Mouse (Mus musculus) stomach, embryonic 14.5 days (tissue): ENCODE data around the gene Rnf224. TPM values are rescaled to one million over a fixed set of nuclear protein-coding genes. Genes with fewer than 3 reads are reported as not detected.

Source experiments
- ATAC-seq: fragments of 200-750 bp; cut with Nextera tagmentation; 2 replicates; pipeline ENCODE4 v1.8.0; 2017; ENCODE audit warnings: low read depth, moderate TSS enrichment; ENCODE audit not compliant: insufficient number of reproducible peaks, insufficient read depth, low FRiP score
- H3K27ac ChIP-seq: fragments of 300-500 bp; sonication (generic); 2 replicates; pipeline ENCODE4 v1.5.1; 2014; ENCODE audit warnings: mild to moderate bottlenecking, low read length, moderate library complexity, mixed read lengths
- H3K27me3 ChIP-seq: fragments of 300-500 bp; sonication (generic); 2 replicates; pipeline ENCODE4 v1.6.1; 2014; ENCODE audit warnings: low read length, control low read depth, mixed read lengths; ENCODE audit not compliant: control insufficient read depth, insufficient read depth
- H3K36me3 ChIP-seq: fragments of 300-500 bp; sonication (generic); 2 replicates; pipeline ENCODE4 v1.6.1; 2014; ENCODE audit warnings: mild to moderate bottlenecking, control low read depth, low read length, moderate library complexity, mixed read lengths; ENCODE audit not compliant: control insufficient read depth, insufficient read depth
- H3K4me1 ChIP-seq: fragments of 300-500 bp; sonication (generic); 2 replicates; pipeline ENCODE4 v1.6.1; 2014; ENCODE audit warnings: low read length, control low read depth, mixed read lengths; ENCODE audit not compliant: control insufficient read depth, insufficient read depth
- H3K4me2 ChIP-seq: fragments of 300-500 bp; sonication (generic); replicated peaks from 2 replicates; pipeline ENCODE4 v1.6.1; 2014; ENCODE audit warnings: low read depth, low read length, control low read depth
- H3K4me3 ChIP-seq: fragments of 300-500 bp; sonication (generic); 2 replicates; pipeline ENCODE4 v1.5.1; 2014; ENCODE audit warnings: low read depth, low read length, control low read depth
- H3K9ac ChIP-seq: fragments of 300-500 bp; sonication (generic); replicated peaks from 2 replicates; pipeline ENCODE4 v1.6.1; 2014; ENCODE audit warnings: low read depth, mild to moderate bottlenecking, control low read depth, low read length, moderate library complexity, mixed read lengths
- H3K9me3 ChIP-seq: fragments of 300-500 bp; sonication (generic); 2 replicates; pipeline ENCODE4 v1.6.1; 2016; ENCODE audit warnings: low read depth, low read length, control low read depth; ENCODE audit not compliant: control insufficient read depth
- WGBS: fragments of 180-500 bp; shearing (Covaris S2); extraction: QIAGEN DNeasy Blood & Tissue Kit; methylation state at CpG from one replicate; pipeline ENCODE4 v1.1.7; 2014; 5-methylcytosine and 5-hydroxymethylcytosine counted together
- polyA plus RNA-seq: library from polyadenylated mRNA; unstranded; fragments of >200 nt; fragmentation: Nextera tagmentation; extraction: Ambion mirVana; gene quantifications from 2 replicates; pipeline ENCODE4 v1.2.1, GENCODE M21; 2014

The Rnf224 gene
- polyA plus RNA-seq, 1 experiment from 2014 or later: not detected

DNA sequence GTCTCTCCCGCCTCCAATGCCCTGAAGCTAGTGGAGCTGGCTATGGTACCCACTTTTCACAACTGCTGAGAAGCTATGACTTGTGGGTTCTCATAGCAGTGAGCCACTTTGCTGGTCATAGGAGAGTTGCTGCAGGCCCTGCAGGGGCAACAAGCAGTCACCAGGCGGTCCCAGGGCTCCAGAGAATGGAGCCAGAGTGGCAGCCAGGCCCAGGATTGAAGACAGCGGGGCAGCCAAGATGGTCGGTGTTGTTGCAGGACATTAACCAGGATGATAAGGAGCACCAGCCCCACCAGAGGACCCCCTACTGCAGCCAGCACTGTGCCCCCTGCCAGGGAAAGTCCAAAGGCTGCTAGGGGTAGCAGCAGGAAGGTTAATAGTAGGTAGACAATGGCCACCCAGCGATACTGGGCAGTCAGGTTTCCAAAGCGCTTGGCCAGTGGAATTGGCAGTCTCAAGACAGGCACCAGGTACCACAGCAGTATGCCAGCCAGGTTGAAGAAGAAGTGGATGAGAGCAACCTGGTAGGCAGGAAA lies 7.5 kb downstream of the Rnf224 start:
- Histone ChIP-seq H3K4me1 (peaks cover 5% of the 10 kb centered on the region; the same call in 1 of the 2 replicates), H3K27me3 (no peaks in the 10 kb centered on the region), H3K9me3 (no peaks in the 10 kb centered on the region), H3K36me3 (no peaks in the 10 kb centered on the region), H3K27ac (no peak overlapping the region), H3K9ac (no peak overlapping the region), H3K4me3 (no peak overlapping the region), H3K4me2 (no peak overlapping the region; the same call in 1 of the 2 replicates)
- ATAC-seq: no peak
- WGBS: 73% methylated on average over 6 of the region's 6 CpGs

DNA sequence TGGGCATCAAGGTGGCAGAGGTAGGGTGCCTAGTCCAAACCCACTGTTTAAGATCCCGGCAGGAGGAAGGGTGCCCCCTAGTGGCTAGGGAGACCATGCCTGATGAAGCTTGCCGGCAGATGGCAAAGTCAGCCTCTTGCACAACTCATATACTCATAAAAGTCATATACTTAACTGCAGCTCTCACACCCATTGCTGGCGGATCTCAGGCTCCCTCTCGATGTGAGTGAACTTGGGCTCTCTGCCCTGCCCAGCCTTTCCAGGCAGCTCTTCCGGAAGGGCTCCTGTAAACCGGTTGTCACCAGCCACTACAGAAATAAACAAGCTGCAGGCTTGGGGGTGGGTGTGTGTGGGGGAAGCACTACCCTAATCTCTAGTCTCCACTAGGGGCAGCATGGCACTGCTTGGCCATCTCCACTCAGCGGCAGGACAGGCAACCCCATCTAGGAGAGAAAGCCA lies 8.1 kb downstream of the Rnf224 start:
- no peak for ATAC-seq
- H3K36me3 ChIP-seq: no peaks in the 10 kb centered on the region
- H3K9me3 ChIP-seq: no peaks in the 10 kb centered on the region
- under 1% methylated on average over 7 of the region's 7 CpGs for WGBS
- H3K4me2 ChIP-seq: peak overlapping the region; percentile 23
- H3K27ac ChIP-seq: no peak overlapping the region
- H3K4me1 ChIP-seq: peaks cover 6% of the 10 kb centered on the region; the same call in 1 of the 2 replicates
- H3K9ac ChIP-seq: no peak overlapping the region
- H3K27me3 ChIP-seq: no peaks in the 10 kb centered on the region
- H3K4me3 ChIP-seq: peak overlapping the region; percentile 9; the same call in 1 of the 2 replicates

DNA sequence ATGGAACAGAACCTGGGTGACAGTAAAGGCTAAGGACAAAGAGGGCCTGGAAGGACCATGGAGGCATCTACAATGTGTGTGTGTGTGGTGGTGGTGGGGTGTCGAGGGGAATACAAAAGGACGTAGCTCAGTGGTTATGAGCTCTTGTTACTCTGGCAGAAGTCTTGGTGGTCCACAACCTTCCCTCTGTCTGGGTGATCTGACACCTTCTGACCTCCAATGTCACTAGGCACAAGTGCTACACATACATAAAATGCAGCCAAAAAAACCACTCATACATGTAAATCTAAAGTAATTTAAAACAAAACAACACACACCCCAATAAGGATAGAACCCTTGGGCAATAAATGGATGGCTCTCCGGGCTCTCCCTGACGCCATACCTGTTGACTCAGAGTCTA lies 9.2 kb downstream of the Rnf224 start:
- H3K9ac ChIP-seq: no peak overlapping the region
- WGBS: 96% methylated on average over 4 of the region's 4 CpGs
- H3K4me1 ChIP-seq: peaks cover 8% of the 10 kb centered on the region; the same call in 1 of the 2 replicates
- H3K27me3 ChIP-seq: no peaks in the 10 kb centered on the region
- H3K4me2 ChIP-seq: no peak overlapping the region
- no peak overlapping the region for H3K27ac ChIP-seq
- H3K4me3 ChIP-seq: no peak overlapping the region
- H3K9me3 ChIP-seq: no peaks in the 10 kb centered on the region
- no peak for ATAC-seq
- no peaks in the 10 kb centered on the region for H3K36me3 ChIP-seq

DNA sequence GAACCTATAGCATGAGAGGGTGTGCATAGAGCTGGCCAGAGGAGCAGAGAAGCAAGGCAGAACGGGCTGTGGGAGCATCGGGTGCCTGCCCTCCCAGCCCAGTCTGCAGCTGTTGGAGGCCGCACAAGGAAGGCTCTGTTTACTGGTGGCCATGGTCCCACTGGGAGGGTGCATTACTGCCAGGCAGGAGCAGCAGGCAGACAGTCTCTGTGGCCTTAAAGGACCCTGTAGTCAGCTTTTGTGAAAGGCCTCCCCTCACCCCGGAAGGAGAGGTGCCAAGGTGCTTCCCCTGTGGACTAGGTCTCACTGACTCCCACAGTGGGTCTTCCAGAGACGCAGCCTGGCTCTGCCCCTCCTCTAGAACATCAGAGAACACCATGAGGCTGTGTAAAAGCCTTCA lies 9.7 kb downstream of the Rnf224 start:
- H3K9me3 ChIP-seq: no peaks in the 10 kb centered on the region
- H3K4me1 ChIP-seq: peaks cover 8% of the 10 kb centered on the region; the same call in 1 of the 2 replicates
- 0 out of 2 replicates have a peak overlapping the region, but pooled peaks have one; percentile 3 for H3K27ac ChIP-seq
- no peaks in the 10 kb centered on the region for H3K27me3 ChIP-seq
- ATAC-seq: no peak
- H3K4me3 ChIP-seq: no peak overlapping the region
- H3K4me2 ChIP-seq: no peak overlapping the region
- H3K36me3 ChIP-seq: peaks cover 1% of the 10 kb centered on the region; the same call in 1 of the 2 replicates
- H3K9ac ChIP-seq: no peak overlapping the region
- 87% methylated on average over 5 of the region's 5 CpGs for WGBS

DNA sequence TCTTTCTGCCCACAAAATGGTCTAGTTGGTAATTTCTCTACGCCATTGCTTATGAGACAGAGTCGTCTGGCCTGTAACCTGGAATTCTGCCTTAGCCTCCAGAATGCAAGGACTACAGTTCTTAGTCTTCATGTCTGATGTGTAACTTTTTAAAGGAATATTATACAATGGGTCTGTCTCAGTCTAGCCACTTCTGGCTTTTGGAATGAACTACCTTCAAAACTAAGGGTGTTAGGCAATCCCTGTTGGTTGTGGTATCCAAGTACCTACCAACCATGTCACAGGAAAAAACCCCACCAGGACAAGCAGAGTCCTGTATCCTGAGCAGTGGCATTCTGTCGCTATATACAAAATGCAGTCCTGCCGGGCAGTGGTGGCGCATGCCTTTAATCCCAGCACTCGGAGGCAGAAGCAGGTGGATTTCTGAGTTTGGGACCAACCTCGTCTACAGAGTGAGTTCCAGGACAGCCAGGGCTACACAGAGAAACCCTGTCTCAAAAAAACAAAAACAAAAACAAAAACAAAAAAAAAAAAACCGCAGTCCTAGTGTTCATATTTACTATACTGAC lies 10.7 kb downstream of the Rnf224 start:
- Histone ChIP-seq H3K4me2 (peak overlapping the region; percentile 56), H3K9me3 (no peaks in the 10 kb centered on the region), H3K27me3 (no peaks in the 10 kb centered on the region), H3K36me3 (peaks cover 6% of the 10 kb centered on the region), H3K4me1 (peaks cover 8% of the 10 kb centered on the region; the same call in 1 of the 2 replicates), H3K9ac (no peak overlapping the region), H3K4me3 (peak overlapping the region; percentile 40; the same call in 1 of the 2 replicates), H3K27ac (peak overlapping the region; percentile 97)
- 72% methylated on average over 8 of the region's 8 CpGs for WGBS
- no peak for ATAC-seq

DNA sequence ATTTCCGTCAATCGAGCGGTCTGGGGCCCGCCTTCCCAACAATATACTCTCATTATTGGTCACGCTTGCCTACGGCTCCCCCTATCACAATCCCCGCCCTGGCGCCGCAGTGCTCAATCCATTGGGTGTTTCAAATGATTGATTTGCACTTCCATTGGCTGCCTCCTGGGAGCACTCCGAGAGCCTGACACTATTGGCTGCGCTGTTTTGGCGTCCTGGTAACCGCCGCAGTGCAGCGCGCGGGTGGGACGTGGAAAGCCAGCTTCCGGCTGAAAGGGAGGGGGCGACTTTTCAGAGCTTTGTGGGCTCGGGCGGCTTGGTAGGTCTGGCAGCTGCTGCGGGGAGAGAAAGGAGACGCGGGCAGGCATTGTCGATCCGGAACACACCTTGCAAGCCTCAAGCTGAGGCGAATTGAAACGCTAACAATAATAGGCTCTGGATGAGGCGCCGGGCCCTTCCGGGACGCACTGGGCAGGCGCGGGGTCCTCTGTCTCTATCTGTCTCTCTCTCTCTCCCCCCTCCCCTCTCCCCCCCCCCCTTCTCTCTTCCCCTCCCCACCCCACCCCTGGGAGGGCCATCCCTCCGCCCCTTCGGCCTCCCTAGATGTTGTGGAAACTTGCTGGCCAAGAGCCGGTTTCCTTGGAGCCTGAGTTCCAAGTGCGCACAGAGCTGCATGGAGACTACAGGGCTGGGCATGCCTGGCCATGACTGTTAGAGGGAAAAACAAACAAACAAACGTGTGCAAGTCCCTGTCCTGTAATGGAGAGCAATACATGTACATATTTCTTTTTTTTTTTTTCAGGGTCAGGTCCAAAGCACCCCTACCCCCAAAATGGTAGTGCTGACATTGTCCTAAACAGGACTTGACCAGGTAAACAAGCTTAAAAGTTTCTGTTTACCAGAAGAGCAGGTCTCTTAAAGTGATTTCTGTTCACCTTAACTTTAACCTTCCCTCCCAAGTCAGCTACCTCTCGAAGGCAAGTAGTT lies 11.5 kb downstream of the Rnf224 start:
- H3K36me3 ChIP-seq: peaks cover 6% of the 10 kb centered on the region
- H3K4me3 ChIP-seq: peak overlapping the region; percentile 89
- H3K27me3 ChIP-seq: no peaks in the 10 kb centered on the region
- peaks cover 8% of the 10 kb centered on the region; the same call in 1 of the 2 replicates for H3K4me1 ChIP-seq
- peak overlapping the region; percentile 97 for H3K27ac ChIP-seq
- peak; percentile 95 for ATAC-seq
- peak overlapping the region; percentile 56 for H3K4me2 ChIP-seq
- WGBS: 2% methylated on average over 41 of the region's 41 CpGs
- H3K9ac ChIP-seq: peak overlapping the region; percentile 36; the same call in 1 of the 2 replicates
- no peaks in the 10 kb centered on the region for H3K9me3 ChIP-seq

DNA sequence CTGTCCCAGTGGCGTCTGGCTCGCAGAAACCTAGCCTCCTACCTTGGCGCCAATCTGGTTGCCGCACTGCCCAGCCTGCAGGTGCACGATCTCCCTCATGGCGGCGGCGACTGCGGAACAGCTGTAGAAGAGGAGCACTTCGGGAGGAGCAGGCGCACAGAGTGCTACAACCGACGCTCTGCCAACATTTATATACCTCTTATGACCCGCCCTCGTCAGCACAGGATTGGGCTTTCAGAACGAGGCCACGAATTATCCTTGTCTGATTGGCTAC lies 12.2 kb downstream of the Rnf224 start, which contains the start of gene Tubb4b:
TSS of gene Tubb4b (minus strand) at position 211 of the 274 bp plus-strand sequence.
- ATAC-seq: no peak
- Histone ChIP-seq H3K27ac (peak within 1 kb of the TSS; percentile 97), H3K9ac (peak within 1 kb of the TSS; percentile 82), H3K4me3 (peak within 1 kb of the TSS; percentile 89), H3K4me2 (peak within 1 kb of the TSS; percentile 89), H3K4me1 (peaks cover 8% of the 10 kb centered on the region; the same call in 1 of the 2 replicates), H3K27me3 (no peaks in the 10 kb centered on the region), H3K36me3 (peaks cover 6% of the 10 kb centered on the region), H3K9me3 (no peaks in the 10 kb centered on the region)
- WGBS: 0% methylated on average over 17 of the region's 17 CpGs
